Mouse (Mus musculus): Measurements from ENCODE around the gene Defb43. TPM values are rescaled to one million over a fixed set of nuclear protein-coding genes. Genes with fewer than 3 reads are reported as not detected.

Gene Defb43
- polyA plus RNA-seq, 1 experiment from 2014 or later = not detected

Other genes with a start within 250 kb of the Defb43 start
- 8.4 and 8.7 TPM in 2 replicates for gene Wdfy2, start 174.1 kb upstream of the Defb43 start, polyA plus RNA-seq (2015; fragmentation: Nextera tagmentation; extraction: Ambion mirVana)
- gene Defb48, start 27.3 kb upstream of the Defb43 start, polyA plus RNA-seq (2015; fragmentation: Nextera tagmentation; extraction: Ambion mirVana) = not detected in 2 replicates
- gene Defb47, start 13.7 kb upstream of the Defb43 start, polyA plus RNA-seq (2015; fragmentation: Nextera tagmentation; extraction: Ambion mirVana) = not detected in 2 replicates
- gene Defb42, start 35.2 kb downstream of the Defb43 start, polyA plus RNA-seq (2015; fragmentation: Nextera tagmentation; extraction: Ambion mirVana) = not detected in 2 replicates
- not detected in 2 replicates for gene Defb30, start 38.2 kb downstream of the Defb43 start, polyA plus RNA-seq (2015; fragmentation: Nextera tagmentation; extraction: Ambion mirVana)

All from neural tube, embryonic 13.5 days (tissue).